Comparison of ENCODE assay signal across 20 mouse cellular contexts in genomic region chr6:24220589-24220988, GRCm38 (mm10). TPM values are rescaled to one million over a fixed set of nuclear protein-coding genes. Genes with fewer than 3 reads are reported as not detected.
"Had no signal": no experiment of that assay in that cellular context is flagged by ENCODE, and none has a peak within 500 bp of the region (broad histone marks: within the 10 kb centered on the region; RNA-seq: fewer than 3 reads in every experiment).

No protein-coding gene starts in this region.

- H3K4me1 ChIP-seq: neural tube, embryonic 13.5 days; neural tube, embryonic 15.5 days; stomach, embryonic 15.5 days had no signal

- H3K27me3 ChIP-seq: neural tube, embryonic 13.5 days; neural tube, embryonic 15.5 days; stomach, embryonic 15.5 days had no signal

- H3K4me2 ChIP-seq: neural tube, embryonic 13.5 days; neural tube, embryonic 15.5 days; stomach, embryonic 15.5 days had no signal

- H3K9me3 ChIP-seq: neural tube, embryonic 13.5 days; neural tube, embryonic 15.5 days; stomach, embryonic 15.5 days had no signal

- H3K9ac ChIP-seq: neural tube, embryonic 13.5 days; neural tube, embryonic 15.5 days; stomach, embryonic 15.5 days had no signal

- H3K36me3 ChIP-seq: neural tube, embryonic 13.5 days; neural tube, embryonic 15.5 days; stomach, embryonic 15.5 days had no signal

- DNase-seq: retina, postnatal 1 day; right cerebral cortex, adult 18-20 months; right cerebral cortex, postnatal 14 days; right cerebral cortex, postnatal 25 days; right cerebral cortex, postnatal 4 days; spleen, adult 18-20 months; thymus, adult 18-20 months; thymus, adult 2 months; thymus, postnatal 14 days; thymus, postnatal 25 days; thymus, postnatal 36 days; thymus, postnatal 4 days had no signal

- H3K27ac ChIP-seq: neural tube, embryonic 13.5 days; neural tube, embryonic 15.5 days; stomach, embryonic 15.5 days; stomach, postnatal 0 days had no signal

- H3K4me3 ChIP-seq: neural tube, embryonic 13.5 days; neural tube, embryonic 15.5 days; stomach, embryonic 15.5 days had no signal

RNA-seq across cellular contexts. Expression of gene Slc13a1, which starts 52.7 kb away (rescaled TPM):
- total RNA-seq: neutrophil, adult 5-6 weeks had no signal
- polyA plus RNA-seq: stomach, postnatal 0 days; testis, adult 2 months; thymus, postnatal 0 days; urinary bladder, adult 2 months had no signal
